Mouse (Mus musculus) ES-E14 (cell line): Measurements from ENCODE around the gene Tasp1. TPM values are rescaled to one million over a fixed set of nuclear protein-coding genes. Genes with fewer than 3 reads are reported as not detected.

Experiments
- DNase-seq: peaks from one replicate; pipeline ENCODE4 v3.0.0-alpha.2; 2013; ENCODE audit warnings: low read depth, low spot score
- H3K27ac ChIP-seq: 2 replicates; pipeline ENCODE4 v1.5.1; 2012; ENCODE audit warnings: low read depth, mild to moderate bottlenecking, low read length, moderate library complexity, mixed read lengths; ENCODE audit not compliant: poor library complexity, insufficient read depth, severe bottlenecking
- H3K36me3 ChIP-seq: 2 replicates; pipeline ENCODE4 v1.6.1; 2012; ENCODE audit warnings: mild to moderate bottlenecking, low read length, moderate library complexity, mixed read lengths; ENCODE audit not compliant: control insufficient read depth, poor library complexity, insufficient read depth, severe bottlenecking
- H3K4me1 ChIP-seq, 2 experiments: fragments of 150-350 bp in 1 of 2; sonication (generic) in 1 of 2; 2 replicates each; pipeline ENCODE4 v1.6.1; 2012; ENCODE audit warnings: low read length in 2 of 2, mild to moderate bottlenecking in 1 of 2, mixed read lengths in 1 of 2; ENCODE audit not compliant: control insufficient read depth in 2 of 2, insufficient read depth in 2 of 2, poor library complexity in 1 of 2
- H3K4me3 ChIP-seq, 2 experiments: fragments of 150-350 bp in 1 of 2; sonication (generic) in 1 of 2; 2 replicates each; pipeline ENCODE4 v1.5.1; 2012; ENCODE audit warnings: low read length in 2 of 2, low read depth in 1 of 2, mild to moderate bottlenecking in 1 of 2, mixed read lengths in 1 of 2; ENCODE audit not compliant: insufficient read depth in 1 of 2, poor library complexity in 1 of 2, severe bottlenecking in 1 of 2
- H3K9ac ChIP-seq: 2 replicates; pipeline ENCODE4 v1.6.1; 2012; ENCODE audit warnings: low read depth, mild to moderate bottlenecking, low read length, mixed read lengths; ENCODE audit not compliant: poor library complexity, insufficient read depth, severe bottlenecking
- H3K9me3 ChIP-seq: fragments of 150-350 bp; sonication (generic); 2 replicates; pipeline ENCODE4 v1.6.1; 2012; ENCODE audit warnings: low read depth, mild to moderate bottlenecking, low read length; ENCODE audit not compliant: control insufficient read depth, insufficient read depth
- CHD2 ChIP-seq: IDR thresholded peaks from 2 replicates; pipeline ENCODE4 v1.6.1; 2014; ENCODE audit warnings: mild to moderate bottlenecking, low read depth, low read length, inconsistent platforms
- HCFC1 ChIP-seq: IDR thresholded peaks from 2 replicates; pipeline ENCODE4 v1.6.1; 2012; ENCODE audit warnings: low read length, inconsistent platforms, borderline replicate concordance; ENCODE audit not compliant: insufficient read depth
- MAFK ChIP-seq: IDR thresholded peaks from 2 replicates; pipeline ENCODE4 v1.6.1; 2014; ENCODE audit warnings: mild to moderate bottlenecking, low read depth, low read length, inconsistent platforms; ENCODE audit not compliant: insufficient read depth
- ZC3H11A ChIP-seq: IDR thresholded peaks from 2 replicates; pipeline ENCODE4 v1.6.1; 2012; ENCODE audit warnings: low read depth, mild to moderate bottlenecking, inconsistent platforms, low read length, borderline replicate concordance
- ZNF384 ChIP-seq: IDR thresholded peaks from 2 replicates; pipeline ENCODE4 v1.6.1; 2012; ENCODE audit warnings: low read depth, low read length, inconsistent platforms
- in situ Hi-C, 2 experiments: fragments of 600-800 bp; cut with MboI; formaldehyde crosslinking; loops; one replicate each; pipeline ENCODE4 v1.15.1; 2025; ENCODE audit warnings: low sequenced_read_pairs in 2 of 2, inconsistent platforms in 1 of 2; ENCODE audit not compliant: unreplicated experiment in 2 of 2
- total RNA-seq: library from RNA; depleted of rRNA; stranded (reverse); fragments of 300-350 nt; gene quantifications from 2 replicates; pipeline ENCODE4 v1.2.3, GENCODE M21; 2012

Tasp1 gene
- total RNA-seq, 1 experiment: 11.2 TPM

DNA sequence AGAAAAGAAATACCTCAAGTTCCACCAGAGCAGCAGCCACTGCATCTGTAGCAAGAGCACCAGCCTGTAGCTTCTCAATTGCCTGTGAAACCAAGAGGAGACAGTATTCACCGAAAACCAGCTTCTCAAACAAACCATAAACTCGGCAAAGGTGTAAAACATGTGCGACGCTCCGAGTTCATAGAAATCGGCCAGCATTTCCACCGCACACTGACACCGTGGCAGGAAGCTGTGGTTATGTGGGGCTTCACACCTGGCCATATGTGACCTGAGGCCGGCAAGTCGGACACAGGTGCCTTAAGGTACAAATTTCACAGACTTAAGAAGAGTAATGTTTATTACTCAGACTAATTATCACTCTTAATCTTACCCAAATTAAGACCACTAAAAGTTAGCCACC is 24.5 kb downstream of the Tasp1 start:
- Histone ChIP-seq H3K4me1 (no peaks in the 10 kb centered on the region), H3K9me3 (no peaks in the 10 kb centered on the region), H3K27ac (no peak overlapping the region), H3K36me3 (peaks cover 2% of the 10 kb centered on the region; the same call in 1 of the 2 replicates), H3K4me3 (no peak overlapping the region), H3K9ac (no peak overlapping the region)
- in situ Hi-C loops: no loop called here
- TF ChIP-seq CHD2 (no peak), HCFC1 (no peak), ZC3H11A (no peak), MAFK (no peak), ZNF384 (no peak)
- no peak for DNase-seq

DNA sequence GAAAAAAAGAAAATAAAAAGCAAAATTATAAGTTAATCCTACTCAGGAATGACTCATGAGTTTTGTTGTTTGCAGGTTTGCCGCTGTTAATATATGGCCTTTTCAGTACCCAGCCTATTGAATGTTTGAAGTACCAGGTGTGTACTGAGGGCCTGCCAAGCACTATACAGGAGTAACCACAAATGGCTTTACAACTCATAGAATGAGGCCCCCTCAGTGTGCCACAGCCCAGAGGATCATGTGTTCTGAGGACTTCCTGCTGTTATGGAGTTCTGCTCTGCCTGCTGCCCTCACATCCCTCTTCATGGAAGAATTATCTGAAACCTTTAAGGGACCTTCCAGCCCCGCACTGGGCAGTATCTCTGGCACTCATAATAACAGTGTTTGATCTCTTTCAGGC is 29.1 kb downstream of the Tasp1 start:
- Histone ChIP-seq H3K9ac (no peak overlapping the region), H3K9me3 (no peaks in the 10 kb centered on the region), H3K4me3 (no peak overlapping the region), H3K36me3 (no peaks in the 10 kb centered on the region), H3K27ac (no peak overlapping the region), H3K4me1 (no peaks in the 10 kb centered on the region; a peak in 1 of 4 replicates)
- in situ Hi-C loops: no loop called here
- no peak for DNase-seq
- no peak for TF ChIP-seq HCFC1
- TF ChIP-seq CHD2: no peak
- TF ChIP-seq ZC3H11A: no peak
- no peak for TF ChIP-seq MAFK
- no peak for TF ChIP-seq ZNF384

DNA sequence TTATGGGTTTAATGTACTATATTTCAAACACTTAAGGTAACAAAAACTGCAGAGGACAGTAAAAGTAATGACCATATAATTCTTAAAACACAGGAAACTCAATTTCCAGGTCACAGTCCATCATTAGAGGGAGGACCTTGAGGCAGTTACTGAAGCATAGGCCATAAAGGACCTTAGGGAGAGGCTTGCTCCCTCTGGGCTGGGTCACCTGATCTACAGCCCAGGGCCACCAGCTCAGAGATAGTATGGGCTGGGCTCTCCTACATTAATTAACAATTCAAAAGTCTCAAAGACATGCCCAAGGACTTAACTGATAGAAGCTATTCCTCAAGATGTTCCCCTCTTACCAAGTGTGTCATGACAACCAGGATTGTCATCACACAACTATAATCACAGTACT is 29.8 kb downstream of the Tasp1 start:
- no peak overlapping the region for H3K4me3 ChIP-seq
- H3K4me1 ChIP-seq: no peaks in the 10 kb centered on the region; a peak in 1 of 4 replicates
- no peak overlapping the region for H3K9ac ChIP-seq
- H3K27ac ChIP-seq: no peak overlapping the region
- in situ Hi-C loops: no loop called here
- DNase-seq: no peak
- no peaks in the 10 kb centered on the region for H3K36me3 ChIP-seq
- TF ChIP-seq HCFC1: no peak
- TF ChIP-seq ZC3H11A: no peak
- TF ChIP-seq MAFK: no peak
- TF ChIP-seq CHD2: no peak
- TF ChIP-seq ZNF384: no peak
- no peaks in the 10 kb centered on the region for H3K9me3 ChIP-seq

- Histone ChIP-seq H3K4me3 (no peak overlapping the region), H3K27ac (no peak overlapping the region), H3K4me1 (no peaks in the 10 kb centered on the region), H3K36me3 (peaks cover 2% of the 10 kb centered on the region; the same call in 1 of the 2 replicates), H3K9ac (no peak overlapping the region), H3K9me3 (no peaks in the 10 kb centered on the region)
- in situ Hi-C loops: no loop called here
- TF ChIP-seq MAFK (no peak), CHD2 (no peak), ZC3H11A (no peak), ZNF384 (no peak), HCFC1 (no peak)
- no peak for DNase-seq
These were observed 41.7 kb downstream of the Tasp1 start for GRCm38 (mm10) chr2:140024937-140025336.

- H3K4me3 ChIP-seq: no peak overlapping the region
- no peak for DNase-seq
- no peaks in the 10 kb centered on the region for H3K9me3 ChIP-seq
- no peak overlapping the region for H3K9ac ChIP-seq
- in situ Hi-C loops: no loop called here
- peaks cover 3% of the 10 kb centered on the region; the same call in 1 of the 2 replicates for H3K36me3 ChIP-seq
- no peak overlapping the region for H3K27ac ChIP-seq
- no peak for TF ChIP-seq ZC3H11A
- TF ChIP-seq MAFK: no peak
- no peak for TF ChIP-seq ZNF384
- TF ChIP-seq CHD2: no peak
- TF ChIP-seq HCFC1: no peak
- no peaks in the 10 kb centered on the region for H3K4me1 ChIP-seq
These were observed 59.2 kb downstream of the Tasp1 start for GRCm38 (mm10) chr2:140007406-140007805.
